Mouse (Mus musculus): ENCODE measurements around the gene Pkd1.
A peak's percentile ranks its signal among the peaks of the same experiment; 100 is the strongest.

Gene Pkd1

DNA sequence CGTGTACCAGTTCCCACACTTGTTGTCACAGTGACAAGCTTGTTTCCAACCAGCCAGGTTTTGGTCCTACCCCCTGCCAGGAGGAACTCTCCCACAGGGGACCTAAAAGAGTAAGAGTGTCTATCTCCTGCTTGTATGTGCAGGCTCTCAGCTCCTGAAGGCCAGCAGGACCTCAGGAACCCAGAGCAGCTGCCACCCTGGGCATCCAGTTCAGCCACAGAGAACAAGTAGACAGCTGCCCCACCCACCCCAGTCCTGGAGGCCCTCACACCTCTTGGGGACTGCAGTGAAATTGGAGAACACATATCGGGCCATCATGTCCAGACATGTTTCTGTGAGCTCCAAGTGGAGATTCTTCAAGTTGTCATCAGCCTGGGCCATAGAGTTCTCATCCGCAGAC lies 54.9 kb downstream of the Pkd1 start:
- no peak for DNase-seq (ENCODE audit: low spot score in 2 of 2)

DNA sequence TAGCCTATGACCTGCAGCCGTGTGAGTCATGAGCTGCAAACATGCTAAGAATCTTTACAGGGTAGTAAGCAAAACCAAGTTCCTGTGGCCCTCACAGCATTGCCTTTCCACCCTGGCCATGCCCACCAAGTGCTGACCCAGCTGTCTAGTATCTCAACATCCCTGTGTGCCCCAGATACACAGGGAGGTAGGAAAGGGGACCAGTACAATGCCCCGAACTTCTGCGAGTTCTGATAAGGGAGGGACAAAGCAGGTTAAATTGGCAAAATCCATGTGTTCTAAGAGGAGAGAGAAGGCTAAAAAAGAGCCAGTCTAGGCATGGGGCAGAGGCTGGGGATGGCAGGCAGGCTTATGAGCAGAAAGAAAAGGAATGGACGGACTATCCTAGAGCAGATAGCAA lies 58.7 kb downstream of the Pkd1 start:
- no peak for DNase-seq (ENCODE audit: low spot score in 2 of 2)

DNA sequence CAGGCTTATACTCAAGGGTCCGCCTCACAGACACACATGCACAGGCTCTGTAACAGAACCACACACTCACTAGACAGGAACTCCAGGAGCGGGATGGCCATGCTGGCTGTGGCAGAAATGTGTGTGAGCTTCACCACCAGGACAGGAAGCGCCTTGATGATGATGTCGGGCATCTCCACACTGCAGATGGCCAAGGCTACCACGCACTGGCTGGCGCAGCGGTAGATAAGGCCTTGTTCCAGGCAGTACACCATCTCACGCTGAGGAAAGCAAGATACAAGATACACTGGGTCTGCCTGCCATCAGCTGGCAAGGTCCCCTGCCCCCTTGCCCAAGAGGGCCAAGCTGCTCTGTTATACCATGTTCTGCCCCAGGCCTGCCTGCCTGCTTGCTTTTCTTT lies 59.2 kb downstream of the Pkd1 start:
- DNase-seq (ENCODE audit: low spot score in 2 of 2) = no peak

GRCm38 (mm10) chr17:24610711-24611110 lies 61.1 kb downstream of the Pkd1 start:
- no peak for DNase-seq (ENCODE audit: low spot score in 2 of 2)

- no peak for DNase-seq (ENCODE audit: low spot score in 2 of 2)
These were observed 68.0 kb downstream of the Pkd1 start for GRCm38 (mm10) chr17:24617561-24618194.

DNA sequence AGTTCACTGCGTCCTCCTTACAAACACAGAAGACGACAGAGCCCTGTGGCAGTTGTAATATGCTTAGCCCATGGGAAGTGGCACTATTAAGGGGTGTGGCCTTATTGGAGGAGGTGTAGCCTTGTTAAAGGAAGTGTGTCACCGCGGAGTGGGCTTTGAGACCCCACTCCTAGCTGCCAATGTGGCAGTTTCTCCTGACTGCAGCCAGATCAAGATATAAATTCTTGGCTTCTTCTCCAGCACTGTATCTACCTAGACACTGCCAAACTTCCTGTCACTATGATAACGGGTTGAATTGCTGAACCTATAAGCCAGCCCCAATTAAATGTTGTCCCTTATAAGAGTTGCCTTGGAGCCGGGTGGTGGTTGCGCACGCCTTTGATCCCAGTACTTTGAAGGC lies 75.8 kb downstream of the Pkd1 start:
- DNase-seq (ENCODE audit: low spot score in 2 of 2) = no peak

DNA sequence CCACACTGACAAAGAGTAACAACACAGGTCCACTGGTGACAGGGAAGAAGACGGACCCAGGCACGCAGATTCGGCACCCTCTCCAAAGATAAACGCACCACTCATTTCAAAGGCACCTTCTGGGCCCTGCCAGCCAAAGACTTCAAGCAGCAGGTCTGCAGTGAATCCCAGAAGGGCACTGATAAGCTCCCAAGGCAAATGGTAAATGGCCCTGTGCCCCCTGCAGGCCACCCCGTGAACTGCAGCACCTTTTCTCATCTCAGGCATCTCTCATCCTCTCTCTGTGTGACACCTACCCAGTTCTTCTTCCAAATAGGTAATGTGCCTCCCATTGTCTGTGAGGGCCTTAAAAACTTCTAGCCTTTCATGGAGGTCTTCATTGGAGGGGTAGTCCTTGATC lies 79.0 kb downstream of the Pkd1 start:
- peak in 1 of 2 experiments; percentile 56 for DNase-seq (ENCODE audit: low spot score in 2 of 2)

- DNase-seq (ENCODE audit: low spot score in 2 of 2) = no peak
These were observed 80.4 kb downstream of the Pkd1 start for GRCm38 (mm10) chr17:24630072-24630471.

- peak; percentile 78 to 81 for DNase-seq (ENCODE audit: low spot score in 2 of 2)
These were observed 82.7 kb downstream of the Pkd1 start, which contains the start of the genes Tsc2 and Nthl1 for GRCm38 (mm10) chr17:24632167-24632812. TSS of gene Tsc2 (minus strand) at chr17:24632630. TSS of gene Nthl1 (plus strand) at chr17:24632680.

DNA sequence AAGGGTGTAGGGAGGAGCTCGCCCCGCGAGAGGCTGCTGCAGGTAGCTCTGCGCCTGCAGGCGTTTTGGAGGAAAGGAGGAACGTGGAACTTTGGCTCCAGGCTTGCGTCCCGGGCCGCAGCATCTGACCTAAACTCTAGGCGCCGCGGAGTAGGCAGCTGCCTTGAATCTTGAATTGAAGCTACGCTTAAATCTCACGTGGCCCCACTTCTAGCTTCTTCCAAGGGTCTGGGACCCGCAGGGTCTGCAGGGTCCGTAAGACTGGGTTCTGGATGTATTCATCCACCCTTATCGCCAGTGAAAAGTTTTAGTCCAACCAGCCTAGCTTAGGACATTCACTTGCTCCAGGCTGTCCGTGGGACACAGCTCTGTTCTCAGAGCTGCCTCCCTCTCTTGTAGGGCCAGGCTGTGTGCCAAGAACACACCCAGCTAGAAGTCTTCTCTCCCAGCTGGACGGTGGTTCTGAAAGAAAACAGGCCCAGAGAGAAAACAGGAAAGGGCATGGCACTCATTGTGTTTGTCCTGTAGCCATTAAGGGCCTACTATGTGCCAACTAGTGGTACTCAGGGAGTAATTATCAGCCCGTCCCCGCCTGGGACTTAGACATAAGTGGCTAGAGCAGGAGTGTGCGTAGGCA lies 83.3 kb downstream of the Pkd1 start:
- DNase-seq (ENCODE audit: low spot score in 2 of 2) = no peak

GRCm38 (mm10) chr17:24633831-24634230 lies 84.2 kb downstream of the Pkd1 start:
- DNase-seq (ENCODE audit: low spot score in 2 of 2) = no peak

DNA sequence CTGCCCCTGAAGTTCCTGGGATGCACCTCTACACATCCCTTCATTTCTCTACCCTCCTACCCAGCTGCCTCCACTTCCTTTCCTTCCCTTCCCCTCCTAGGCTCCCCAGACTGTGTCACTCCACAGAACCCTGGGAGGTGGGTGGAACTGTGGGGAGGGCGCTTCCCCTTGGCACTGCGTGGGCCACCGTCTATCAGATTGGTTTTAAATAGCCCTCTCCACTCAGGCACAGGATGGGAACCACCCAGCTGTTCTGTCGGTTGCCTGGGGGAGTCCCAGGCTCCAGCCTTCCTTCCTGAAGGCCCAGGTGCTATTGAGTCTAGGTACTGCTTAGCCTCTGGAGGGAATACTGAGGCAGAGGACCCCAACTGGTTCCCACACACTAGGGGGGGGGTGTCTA lies 85.4 kb downstream of the Pkd1 start:
- peak; percentile 44 to 52 for DNase-seq (ENCODE audit: low spot score in 2 of 2)

DNA sequence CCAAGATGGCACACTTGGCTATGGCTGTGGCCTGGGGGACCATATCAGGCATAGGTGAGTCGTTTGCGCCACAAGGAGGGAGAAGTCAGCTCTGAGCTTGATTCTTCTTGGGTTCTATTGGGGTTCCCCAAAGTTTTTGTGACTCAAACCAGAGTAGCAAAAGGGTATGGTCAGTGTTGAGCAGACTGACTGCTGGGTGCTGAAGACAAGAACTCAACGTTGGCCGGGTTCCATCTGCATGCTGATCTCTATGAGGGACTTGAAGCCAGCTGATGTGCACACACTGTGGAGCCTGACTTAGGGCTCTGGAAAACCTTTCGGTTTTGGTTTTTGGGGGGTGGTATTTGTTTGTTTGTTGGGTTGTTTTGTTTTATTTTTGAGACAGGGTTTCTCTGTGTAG lies 86.1 kb downstream of the Pkd1 start:
- no peak for DNase-seq (ENCODE audit: low spot score in 2 of 2)

DNA sequence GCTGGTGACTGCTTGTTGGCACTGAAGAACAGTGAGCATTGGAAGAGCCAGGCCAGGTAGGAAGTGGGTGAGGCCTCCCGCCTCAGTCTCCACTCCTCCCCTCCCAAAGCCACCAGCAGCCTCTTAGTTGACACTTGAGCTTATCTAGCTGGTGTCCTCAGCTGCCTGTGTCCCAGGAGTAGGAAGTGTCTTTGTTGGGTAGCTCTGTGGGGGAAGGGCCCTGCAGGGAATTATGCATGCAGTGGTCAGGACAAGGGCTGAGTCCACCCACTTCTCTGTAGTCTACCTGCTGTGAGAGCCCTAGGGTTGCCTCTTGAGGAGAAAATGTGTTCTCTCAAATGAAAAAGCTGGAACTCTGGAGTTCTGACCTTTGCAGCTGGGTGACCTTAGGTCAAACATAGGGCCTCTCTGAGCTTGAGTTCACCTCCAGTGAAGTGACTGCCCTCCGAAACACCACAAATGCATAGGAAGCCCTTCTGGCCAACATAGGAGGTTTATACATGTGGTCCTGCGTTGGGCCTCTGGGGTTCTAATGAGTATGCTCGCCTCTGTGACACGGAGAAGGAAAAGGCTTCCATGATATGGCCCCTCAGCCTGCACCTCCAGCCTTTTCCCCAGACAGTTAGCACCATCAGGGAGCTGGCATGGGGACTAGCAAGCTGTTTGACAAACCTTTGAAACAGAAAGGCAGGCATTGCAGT lies 87.3 kb downstream of the Pkd1 start:
- DNase-seq (ENCODE audit: low spot score in 2 of 2) = no peak

DNA sequence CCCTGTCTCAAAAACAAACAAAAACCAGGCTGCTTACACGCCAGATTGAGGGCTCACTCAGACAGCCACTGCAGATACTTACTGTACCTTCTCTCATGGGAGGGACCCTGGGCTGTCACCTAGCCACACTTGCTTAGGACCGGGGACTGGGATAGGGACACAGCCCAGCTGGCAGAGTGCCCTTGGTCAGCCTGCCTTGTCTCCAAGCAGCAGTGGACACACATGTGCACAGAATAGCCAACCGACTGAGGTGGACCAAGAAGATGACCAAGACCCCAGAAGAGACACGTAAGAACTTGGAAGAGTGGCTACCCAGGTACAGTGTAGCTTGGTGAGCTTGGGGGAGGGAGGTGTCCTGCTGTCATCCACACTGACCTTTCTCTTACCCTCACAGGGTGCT lies 88.6 kb downstream of the Pkd1 start:
- no peak for DNase-seq (ENCODE audit: low spot score in 2 of 2)

GRCm38 (mm10) chr17:24638840-24639239 lies 89.2 kb downstream of the Pkd1 start:
- DNase-seq (ENCODE audit: low spot score in 2 of 2) = no peak

- no peak for DNase-seq (ENCODE audit: low spot score in 2 of 2)
These were observed 89.9 kb downstream of the Pkd1 start for GRCm38 (mm10) chr17:24639571-24639988.

GRCm38 (mm10) chr17:24640119-24640518 lies 90.5 kb downstream of the Pkd1 start:
- no peak for DNase-seq (ENCODE audit: low spot score in 2 of 2)

- no peak for DNase-seq (ENCODE audit: low spot score in 2 of 2)
These were observed 90.9 kb downstream of the Pkd1 start for GRCm38 (mm10) chr17:24640581-24640980.

DNA sequence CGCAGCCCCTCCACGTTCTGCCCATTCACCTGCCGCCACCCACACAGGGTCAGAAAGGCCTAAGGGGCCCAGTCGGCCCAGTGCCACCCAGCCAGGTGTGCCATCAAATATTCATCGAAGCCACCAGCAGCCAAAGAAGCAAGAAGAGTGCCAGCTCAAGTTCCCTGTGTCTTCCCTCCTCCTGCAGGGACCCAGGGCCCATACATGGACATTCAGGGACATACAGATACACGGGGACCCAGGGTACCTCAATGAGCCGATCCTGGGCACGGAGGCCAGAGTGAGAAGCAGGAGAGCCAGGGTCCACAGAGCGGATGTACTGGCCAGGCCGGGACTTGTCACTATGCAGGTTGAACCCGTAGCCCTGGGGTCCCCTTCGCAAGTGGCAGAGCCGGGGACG lies 92.3 kb downstream of the Pkd1 start:
- no peak for DNase-seq (ENCODE audit: low spot score in 2 of 2)

DNA sequence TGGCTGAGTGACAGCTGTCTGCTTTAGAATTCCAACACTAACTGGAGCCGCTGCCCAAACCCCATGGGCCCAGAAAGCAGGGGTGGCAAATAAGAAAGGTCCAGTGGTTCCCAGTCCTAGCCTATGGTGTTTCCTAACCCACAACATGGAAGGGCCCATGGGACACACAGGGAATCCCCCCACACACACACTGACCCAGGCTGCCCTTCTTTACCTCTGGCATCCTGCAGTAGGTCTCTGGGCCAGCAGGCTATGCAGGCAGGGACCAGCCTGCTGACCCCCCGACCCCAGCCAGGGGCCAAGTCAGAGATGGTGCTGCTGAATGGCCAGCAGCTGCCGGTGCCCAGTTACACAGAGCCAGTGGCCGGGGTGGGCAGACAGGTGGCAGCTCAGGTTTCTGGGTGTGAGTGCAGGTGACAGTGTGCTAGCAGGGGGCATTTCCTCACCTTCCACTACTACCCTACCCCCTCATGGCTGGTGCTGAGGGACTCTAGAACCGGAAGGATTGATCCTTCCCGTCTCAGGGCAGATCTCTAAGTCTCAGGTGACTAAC lies 93.2 kb downstream of the Pkd1 start:
- DNase-seq (ENCODE audit: low spot score in 2 of 2) = no peak

GRCm38 (mm10) chr17:24644030-24644715 lies 94.5 kb downstream of the Pkd1 start:
- no peak for DNase-seq (ENCODE audit: low spot score in 2 of 2)
